In the genomic region with DNA sequence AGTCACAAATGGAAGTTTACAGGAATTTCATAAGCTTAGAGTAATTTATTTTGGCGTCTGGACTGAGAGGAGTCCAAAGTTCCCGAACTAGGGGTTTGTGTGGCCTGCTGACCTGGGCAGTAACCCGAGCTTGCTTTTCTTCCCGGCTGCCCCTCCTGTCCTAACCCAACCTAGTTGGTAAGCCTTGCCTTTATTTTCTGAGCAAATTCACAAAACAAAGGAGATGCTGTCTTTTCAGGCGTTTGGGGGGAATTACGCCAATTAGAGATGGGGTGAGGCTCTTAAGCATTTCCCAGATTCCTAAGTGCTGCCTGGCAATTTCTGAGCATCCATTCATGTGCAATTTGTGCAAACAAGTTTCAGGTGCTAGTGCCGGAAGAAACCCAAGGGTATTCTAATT, we compare ENCODE assay signal across 16 mouse cellular contexts. TPM values are rescaled to one million over a fixed set of nuclear protein-coding genes. Genes with fewer than 3 reads are reported as not detected.
DNase-seq lines count a peak whose midpoint lies in the region; ATAC-seq and TF ChIP-seq lines count a peak whose summit lies in the region.
"Had no signal": no experiment of that assay in that cellular context is flagged by ENCODE, and none has a peak within 500 bp of the region (broad histone marks: within the 10 kb centered on the region; RNA-seq: fewer than 3 reads in every experiment).

No protein-coding gene starts in this region.

- ATAC-seq in hindbrain, postnatal 0 days: no peak
- ATAC-seq in hindbrain, embryonic 12.5 days (ENCODE audit: low FRiP score): no peak
- ATAC-seq in CD4-positive, CD25-positive, alpha-beta regulatory T cell, adult 4 months: no peak
- ATAC-seq: intestine, embryonic 15.5 days; midbrain, embryonic 13.5 days had no signal

- WGBS in hindbrain, postnatal 0 days: 24% methylated on average over 7 of the region's 7 CpGs
- 17% methylated on average over 7 of the region's 7 CpGs for WGBS in hindbrain, embryonic 12.5 days
- 8% methylated on average over 7 of the region's 7 CpGs for WGBS in embryonic facial prominence, embryonic 10.5 days
- 34% methylated on average over 7 of the region's 7 CpGs for WGBS in limb, embryonic 10.5 days

- no peak overlapping the region for H3K4me3 ChIP-seq in hindbrain, postnatal 0 days (ENCODE audit: low read length)
- H3K4me3 ChIP-seq in hindbrain, embryonic 12.5 days: no peak overlapping the region
- H3K4me3 ChIP-seq in embryonic facial prominence, embryonic 10.5 days: no peak overlapping the region
- H3K4me3 ChIP-seq in limb, embryonic 10.5 days: no peak overlapping the region
- H3K4me3 ChIP-seq: embryonic facial prominence, embryonic 12.5 days; heart, embryonic 13.5 days; intestine, embryonic 15.5 days; liver, embryonic 15.5 days; midbrain, embryonic 13.5 days had no signal

- H3K9me3 ChIP-seq in hindbrain, postnatal 0 days (ENCODE audit: low read length): no peaks in the 10 kb centered on the region
- H3K9me3 ChIP-seq in hindbrain, embryonic 12.5 days (replicated peaks): no peaks in the 10 kb centered on the region
- 0 out of 2 replicates have a peak, but pooled peaks cover 3% of the 10 kb centered on the region for H3K9me3 ChIP-seq in embryonic facial prominence, embryonic 10.5 days
- no peaks in the 10 kb centered on the region for H3K9me3 ChIP-seq in limb, embryonic 10.5 days (replicated peaks)
- H3K9me3 ChIP-seq: embryonic facial prominence, embryonic 12.5 days; heart, embryonic 13.5 days; intestine, embryonic 15.5 days; liver, embryonic 15.5 days; midbrain, embryonic 13.5 days had no signal

- H3K27me3 ChIP-seq in hindbrain, postnatal 0 days (ENCODE audit: insufficient read depth, low read length): no peaks in the 10 kb centered on the region
- H3K27me3 ChIP-seq in hindbrain, embryonic 12.5 days: no peaks in the 10 kb centered on the region
- no peaks in the 10 kb centered on the region for H3K27me3 ChIP-seq in embryonic facial prominence, embryonic 10.5 days (replicated peaks; ENCODE audit: low read depth, poor library complexity, severe bottlenecking)
- H3K27me3 ChIP-seq in limb, embryonic 10.5 days (ENCODE audit: low read depth, poor library complexity, severe bottlenecking): no peaks in the 10 kb centered on the region
- H3K27me3 ChIP-seq: embryonic facial prominence, embryonic 12.5 days; heart, embryonic 13.5 days; intestine, embryonic 15.5 days; liver, embryonic 15.5 days; midbrain, embryonic 13.5 days had no signal

- H3K27ac ChIP-seq in hindbrain, postnatal 0 days: no peak overlapping the region
- no peak overlapping the region for H3K27ac ChIP-seq in hindbrain, embryonic 12.5 days
- peak overlapping the region; percentile 76; the same call in 1 of the 2 replicates for H3K27ac ChIP-seq in embryonic facial prominence, embryonic 10.5 days (replicated peaks)
- peak overlapping the region; percentile 79; the same call in 1 of the 2 replicates for H3K27ac ChIP-seq in limb, embryonic 10.5 days
- H3K27ac ChIP-seq: heart, embryonic 13.5 days; intestine, embryonic 15.5 days; liver, embryonic 15.5 days; midbrain, embryonic 13.5 days had no signal

- intact Hi-C loops in heart, postnatal 10 days (cut with DNase I): no loop called here

- no peak overlapping the region for H3K4me2 ChIP-seq in hindbrain, postnatal 0 days (ENCODE audit: low read depth, low read length)
- H3K4me2 ChIP-seq in hindbrain, embryonic 12.5 days (replicated peaks): no peak overlapping the region
- H3K4me2 ChIP-seq: embryonic facial prominence, embryonic 12.5 days; heart, embryonic 13.5 days; intestine, embryonic 15.5 days; liver, embryonic 15.5 days; midbrain, embryonic 13.5 days had no signal

- TF ChIP-seq CTCF in hindbrain, postnatal 0 days (IDR thresholded peaks at IDR 0.05; ENCODE audit: low read depth): no peak

- no peak overlapping the region for H3K9ac ChIP-seq in hindbrain, postnatal 0 days (replicated peaks; ENCODE audit: low read length)
- no peak overlapping the region for H3K9ac ChIP-seq in hindbrain, embryonic 12.5 days
- H3K9ac ChIP-seq: embryonic facial prominence, embryonic 12.5 days; heart, embryonic 13.5 days; intestine, embryonic 15.5 days; liver, embryonic 15.5 days; midbrain, embryonic 13.5 days had no signal

- no peaks in the 10 kb centered on the region for H3K4me1 ChIP-seq in hindbrain, postnatal 0 days (ENCODE audit: insufficient read depth, low read length)
- 0 out of 2 replicates have a peak, but pooled peaks cover 5% of the 10 kb centered on the region for H3K4me1 ChIP-seq in hindbrain, embryonic 12.5 days
- H3K4me1 ChIP-seq in embryonic facial prominence, embryonic 10.5 days: peaks cover 30% of the 10 kb centered on the region
- peaks cover 22% of the 10 kb centered on the region for H3K4me1 ChIP-seq in limb, embryonic 10.5 days
- H3K4me1 ChIP-seq: heart, embryonic 13.5 days had no signal

- DNase-seq in hindbrain, postnatal 0 days (ENCODE audit: low spot score): peak; percentile 10
- peak; percentile 76 for DNase-seq in ES-CJ7 (ENCODE audit: low read depth, low spot score)
- peak; percentile 59 for DNase-seq in embryonic facial prominence, embryonic 10.5 days (ENCODE audit: low spot score)
- no peak for DNase-seq in limb, embryonic 10.5 days (ENCODE audit: low spot score)
- no peak for DNase-seq in frontal cortex, adult 2 months (ENCODE audit: extremely low spot score in 1 of 2, low spot score in 1 of 2)
- no peak for DNase-seq in heart, postnatal 10 days
- DNase-seq: adrenal gland, postnatal 36 days; cerebellum, adult 11-12 months; gastrocnemius, postnatal 14 days had no signal

- no peaks in the 10 kb centered on the region for H3K36me3 ChIP-seq in hindbrain, postnatal 0 days (ENCODE audit: insufficient read depth, low read length)
- H3K36me3 ChIP-seq in hindbrain, embryonic 12.5 days: no peaks in the 10 kb centered on the region
- H3K36me3 ChIP-seq in embryonic facial prominence, embryonic 10.5 days (replicated peaks): no peaks in the 10 kb centered on the region
- H3K36me3 ChIP-seq in limb, embryonic 10.5 days: no peaks in the 10 kb centered on the region
- H3K36me3 ChIP-seq: embryonic facial prominence, embryonic 12.5 days; heart, embryonic 13.5 days; intestine, embryonic 15.5 days; liver, embryonic 15.5 days; midbrain, embryonic 13.5 days had no signal

RNA-seq across cellular contexts. Expression of a gene that starts 55.9 kb away (rescaled TPM):
- 0.65 and 0.84 TPM in 2 replicates for total RNA-seq in hindbrain, postnatal 0 days (2014; rRNA removed)
- 0.82 and 0.98 TPM in 2 replicates for polyA plus RNA-seq in hindbrain, postnatal 0 days (2015; fragmentation: Nextera tagmentation; extraction: Ambion mirVana)
- 0.78 and 0.80 TPM in 2 replicates for polyA plus RNA-seq in hindbrain, embryonic 12.5 days (2016; fragmentation: Nextera tagmentation; extraction: Ambion mirVana)
- 1.1 and 1.4 TPM in 2 replicates for polyA plus RNA-seq in embryonic facial prominence, embryonic 10.5 days (2016; fragmentation: Nextera tagmentation; extraction: Ambion mirVana)
- polyA plus RNA-seq in limb, embryonic 10.5 days (2016; fragmentation: Nextera tagmentation; extraction: Ambion mirVana): 0.46 and 0.48 TPM in 2 replicates
- polyA plus RNA-seq in frontal cortex, adult 2 months (2012; rRNA removed): 0.25 and 0.30 TPM in 2 replicates
- 1 to 10 TPM; 2.9 to 5.5 TPM for polyA plus RNA-seq in CD4-positive, CD25-positive, alpha-beta regulatory T cell, adult 4 months (2017; shearing (Covaris generic))
- total RNA-seq in heart, postnatal 10 days (2021): under 1 TPM; 0.42 to 0.43 TPM

Comparison
In these comparisons a context has a peak if more than half of its experiments do, and no peak if none do; other contexts are left out.
1. DNase-seq: peak in hindbrain, postnatal 0 days (single experiment), ES-CJ7 (single experiment) and embryonic facial prominence, embryonic 10.5 days (single experiment); none in limb, embryonic 10.5 days (single experiment), frontal cortex, adult 2 months (0 of 2) and heart, postnatal 10 days (0 of 2).
2. H3K27ac ChIP-seq: peak in embryonic facial prominence, embryonic 10.5 days (single experiment) and limb, embryonic 10.5 days (single experiment); none in hindbrain, postnatal 0 days (single experiment) and hindbrain, embryonic 12.5 days (single experiment).